Mouse (Mus musculus) liver, adult 2 months (tissue): ENCODE measurements around the gene Bnc2. TPM values are rescaled to one million over a fixed set of nuclear protein-coding genes. Genes with fewer than 3 reads are reported as not detected.

Source experiments
- DNase-seq: peaks from one replicate; pipeline ENCODE4 v3.0.0-alpha.2; 2011; ENCODE audit warnings: low read depth, low spot score; ENCODE audit errors: extremely low read depth
- H3K27ac ChIP-seq: fragments of 200-500 bp; replicated peaks from 2 replicates; pipeline ENCODE4 v1.5.1; 2012; ENCODE audit warnings: low read depth, mild to moderate bottlenecking, control low read depth, inconsistent platforms, low read length; ENCODE audit not compliant: insufficient read depth
- H3K27me3 ChIP-seq: fragments of 200-500 bp; 2 replicates; pipeline ENCODE4 v1.6.1; 2012; ENCODE audit warnings: mild to moderate bottlenecking, moderate library complexity, low read length, inconsistent platforms; ENCODE audit not compliant: control insufficient read depth, insufficient read depth
- H3K36me3 ChIP-seq: fragments of 200-500 bp; 2 replicates; pipeline ENCODE4 v1.6.1; 2012; ENCODE audit warnings: low read length, inconsistent platforms; ENCODE audit not compliant: control insufficient read depth, insufficient read depth
- H3K4me1 ChIP-seq: fragments of 200-500 bp; 2 replicates; pipeline ENCODE4 v1.6.1; 2011; ENCODE audit warnings: low read length; ENCODE audit not compliant: control insufficient read depth, insufficient read depth
- H3K4me3 ChIP-seq: fragments of 200-500 bp; 2 replicates; pipeline ENCODE4 v1.5.1; 2011; ENCODE audit warnings: low read depth, mild to moderate bottlenecking, control low read depth, low read length, moderate library complexity; ENCODE audit not compliant: insufficient read depth
- H3K79me2 ChIP-seq: fragments of 200-500 bp; 2 replicates; pipeline ENCODE4 v1.6.1; 2012; ENCODE audit warnings: inconsistent platforms, mild to moderate bottlenecking, low read length, moderate library complexity; ENCODE audit not compliant: control insufficient read depth, insufficient read depth
- H3K9ac ChIP-seq: fragments of 200-500 bp; 2 replicates; pipeline ENCODE4 v1.6.1; 2012; ENCODE audit warnings: low read depth, mild to moderate bottlenecking, control low read depth, inconsistent platforms, low read length
- CTCF ChIP-seq: fragments of 200-500 bp; IDR thresholded peaks from 2 replicates; pipeline ENCODE4 v1.5.1; 2011; ENCODE audit warnings: low read depth, low read length, control low read depth
- POLR2A ChIP-seq: fragments of 200-500 bp; IDR thresholded peaks from 2 replicates; pipeline ENCODE4 v1.6.1; 2011; ENCODE audit warnings: low read length, control low read depth; ENCODE audit not compliant: insufficient read depth; ENCODE audit errors: extremely low read depth
- WGBS: fragments of 180-500 bp; shearing (Covaris S2); methylation state at CpG from one replicate; pipeline ENCODE4 v1.1.7; 2018; 5-methylcytosine and 5-hydroxymethylcytosine counted together
- polyA plus RNA-seq: library from polyadenylated mRNA; depleted of rRNA; stranded (reverse); fragments of >200 nt; gene quantifications from 2 replicates; pipeline ENCODE4 v1.2.3, GENCODE M21; 2012
- total RNA-seq: library from RNA; depleted of rRNA; stranded (reverse); fragments of >200 nt; gene quantifications from 2 replicates; pipeline ENCODE4 v1.2.3, GENCODE M21; 2014

Gene Bnc2
- total and polyA plus RNA-seq, 2 experiments, result 0.09 to 0.12 TPM

- Histone ChIP-seq H3K9ac (no peak overlapping the region), H3K27ac (no peak overlapping the region), H3K27me3 (no peaks in the 10 kb centered on the region), H3K4me1 (no peaks in the 10 kb centered on the region), H3K4me3 (no peak overlapping the region), H3K79me2 (no peaks in the 10 kb centered on the region), H3K36me3 (no peaks in the 10 kb centered on the region)
- WGBS, result 81% methylated on average over 7 of the region's 7 CpGs
- no peak for DNase-seq
- TF ChIP-seq CTCF (no peak), POLR2A (no peak)
Measured at GRCm38 (mm10) chr4:84449246-84450005, 225.6 kb downstream of the Bnc2 start.

- no peak overlapping the region for H3K9ac ChIP-seq
- no peak overlapping the region for H3K4me3 ChIP-seq
- no peaks in the 10 kb centered on the region for H3K36me3 ChIP-seq
- peaks cover 6% of the 10 kb centered on the region for H3K4me1 ChIP-seq
- 96% methylated on average over 9 of the region's 9 CpGs for WGBS
- no peak for DNase-seq
- TF ChIP-seq CTCF (no peak), POLR2A (no peak)
- H3K79me2 ChIP-seq, result no peaks in the 10 kb centered on the region
- H3K27me3 ChIP-seq, result no peaks in the 10 kb centered on the region
- H3K27ac ChIP-seq, result no peak overlapping the region
Measured at GRCm38 (mm10) chr4:84433324-84433723, 241.8 kb downstream of the Bnc2 start.

GRCm38 (mm10) chr4:84431677-84432515, 243.2 kb downstream of the Bnc2 start:
- Histone ChIP-seq H3K9ac (no peak overlapping the region), H3K27ac (peak overlapping the region; percentile 36), H3K36me3 (no peaks in the 10 kb centered on the region), H3K4me1 (peaks cover 6% of the 10 kb centered on the region), H3K27me3 (no peaks in the 10 kb centered on the region), H3K79me2 (no peaks in the 10 kb centered on the region), H3K4me3 (no peak overlapping the region)
- TF ChIP-seq CTCF (no peak), POLR2A (no peak)
- peak; percentile 92 for DNase-seq
- WGBS, result 5% methylated on average over 6 of the region's 6 CpGs

GRCm38 (mm10) chr4:84427955-84428354, 247.1 kb downstream of the Bnc2 start:
- Histone ChIP-seq H3K4me1 (peaks cover 6% of the 10 kb centered on the region), H3K79me2 (no peaks in the 10 kb centered on the region), H3K36me3 (no peaks in the 10 kb centered on the region), H3K4me3 (no peak overlapping the region), H3K27me3 (no peaks in the 10 kb centered on the region), H3K9ac (no peak overlapping the region), H3K27ac (no peak overlapping the region)
- TF ChIP-seq CTCF (no peak), POLR2A (no peak)
- no peak for DNase-seq
- 94% methylated on average over 3 of the region's 3 CpGs for WGBS

DNA sequence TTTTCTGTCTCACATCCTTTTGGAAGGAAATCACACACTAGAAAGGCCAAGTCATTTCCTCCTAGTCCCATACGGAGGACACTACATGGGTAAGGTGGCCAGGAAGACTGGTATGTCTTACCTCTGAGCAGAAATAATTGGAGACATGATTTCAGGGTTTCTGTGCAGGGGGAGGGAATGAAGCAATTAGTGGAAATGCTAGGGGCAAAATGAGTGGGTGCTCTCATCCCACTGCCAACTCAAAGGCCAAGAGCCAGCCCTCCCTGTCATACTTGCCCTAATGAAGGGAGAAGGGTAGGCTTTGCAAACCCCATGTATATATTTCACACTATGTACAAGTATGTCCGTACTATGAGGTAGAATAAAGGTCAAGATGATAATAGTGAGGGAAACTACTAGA, 263.6 kb downstream of the Bnc2 start:
- TF ChIP-seq CTCF (no peak), POLR2A (no peak)
- WGBS, result 81% methylated on average over 2 of the region's 2 CpGs
- H3K9ac ChIP-seq, result no peak overlapping the region
- no peaks in the 10 kb centered on the region for H3K27me3 ChIP-seq
- no peak overlapping the region for H3K4me3 ChIP-seq
- no peaks in the 10 kb centered on the region for H3K36me3 ChIP-seq
- H3K79me2 ChIP-seq, result no peaks in the 10 kb centered on the region
- DNase-seq, result no peak
- no peaks in the 10 kb centered on the region for H3K4me1 ChIP-seq
- no peak overlapping the region for H3K27ac ChIP-seq
